Mouse (Mus musculus) inflammation-experienced regulatory T-cells, adult 6 months (primary cell): ENCODE results near the gene Gm3278. TPM values are rescaled to one million over a fixed set of nuclear protein-coding genes. Genes with fewer than 3 reads are reported as not detected.
"Not testable (repeated sequence)": the region's sequence is repeated elsewhere in the genome, so short reads cannot be mapped to it uniquely, and the experiment has no call there.

Source experiments
- ATAC-seq: one replicate; pipeline ENCODE4 v1.8.0; 2017
- polyA plus RNA-seq, 3 experiments: library from polyadenylated mRNA; unstranded; fragments of 100-300 nt; shearing (Covaris generic); gene quantifications; one replicate each; pipeline ENCODE4 v1.2.1; 2017

The Gm3278 gene
- not detected for polyA plus RNA-seq

- not testable (repeated sequence) for ATAC-seq
Measured at GRCm38 (mm10) chr14:4892116-4892515, at the start of gene Gm3278. Gm3278 (plus strand) TSS chr14:4892416.

GRCm38 (mm10) chr14:4855299-4855980 is 36.8 kb upstream of the Gm3278 start, which contains the start of gene Gm3264:
Gm3264 (plus strand) TSS chr14:4855576.
- not testable (repeated sequence) for ATAC-seq

Other genes starting within 250 kb of the Gm3278 start
- gene Gm3239, start 228.2 kb upstream of the Gm3278 start, polyA plus RNA-seq = under 1 TPM in 1 of 3 experiments, not detected in 2; 0.94 TPM
- gene Gm7876, start 183.2 kb upstream of the Gm3278 start, polyA plus RNA-seq = not detected
- 10 to 100 TPM in 2 of 3 experiments, 1 to 10 TPM in 1; 3.9 to 20.4 (median 11.7) TPM for gene Gm3252, start 165.6 kb upstream of the Gm3278 start, polyA plus RNA-seq
- not detected for gene Gm9602, start 116.1 kb upstream of the Gm3278 start, polyA plus RNA-seq
- not detected for gene Gm3269, start 54.3 kb upstream of the Gm3278 start, polyA plus RNA-seq
- gene Gm3264, start 36.8 kb upstream of the Gm3278 start, polyA plus RNA-seq = 1 to 10 TPM in 2 of 3 experiments, under 1 TPM in 1; 0.80 to 2.9 (median 2.2) TPM
- under 1 TPM in 1 of 3 experiments, not detected in 2; 0.72 TPM for gene Gm8297, start 91.5 kb downstream of the Gm3278 start, polyA plus RNA-seq
- not detected for gene Gm3298, start 123.5 kb downstream of the Gm3278 start, polyA plus RNA-seq
- not detected for gene 4930555G01Rik, start 158.2 kb downstream of the Gm3278 start, polyA plus RNA-seq
- 10 to 100 TPM in 1 of 3 experiments, 1 to 10 TPM in 2; 3.8 to 19.5 (median 7.2) TPM for gene Gm8281, start 178.6 kb downstream of the Gm3278 start, polyA plus RNA-seq
- not detected for gene Gm8279, start 239.1 kb downstream of the Gm3278 start, polyA plus RNA-seq